Mouse (Mus musculus) MEL-GATA-1-ER (cell line): Measurements from ENCODE around the gene Erich2.

Experiments
- DNase-seq: peaks from one replicate; pipeline ENCODE4 v3.0.0-alpha.2; 2012; ENCODE audit warnings: low read depth; ENCODE audit errors: extremely low read depth

Erich2 gene

GRCm38 (mm10) chr2:70562611-70562980 lies 54.0 kb downstream of the Erich2 start:
- no peak for DNase-seq

GRCm38 (mm10) chr2:70562981-70563671 lies 54.5 kb downstream of the Erich2 start:
- DNase-seq = no peak

- DNase-seq = no peak
Measured at GRCm38 (mm10) chr2:70563721-70564645, 55.4 kb downstream of the Erich2 start.

- no peak for DNase-seq
Measured at GRCm38 (mm10) chr2:70564646-70565315, 56.2 kb downstream of the Erich2 start.

GRCm38 (mm10) chr2:70565651-70566602 lies 57.3 kb downstream of the Erich2 start:
- DNase-seq = no peak

DNA sequence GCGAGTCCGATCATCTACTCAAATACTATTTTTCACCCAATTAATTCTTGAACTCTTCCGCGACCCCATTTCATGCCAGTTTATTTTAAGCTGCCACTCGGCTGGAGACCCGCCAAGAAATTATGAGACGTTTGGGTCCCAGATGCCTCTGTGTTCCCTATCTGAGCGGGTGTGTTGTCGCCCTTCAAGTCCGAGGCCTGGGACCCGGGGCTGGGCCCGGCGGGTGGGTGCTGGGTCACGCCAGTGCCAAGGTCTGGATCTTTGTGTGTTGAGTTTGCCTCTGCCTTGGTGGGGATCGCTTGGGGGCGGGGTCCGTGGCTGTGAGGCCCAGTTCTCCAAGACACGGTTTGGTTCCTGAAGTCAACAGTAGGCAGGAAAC lies 58.0 kb downstream of the Erich2 start:
- DNase-seq = no peak

- no peak for DNase-seq
Measured at GRCm38 (mm10) chr2:70567071-70567681, 58.6 kb downstream of the Erich2 start.

- DNase-seq = no peak
Measured at GRCm38 (mm10) chr2:70567682-70568077, 59.1 kb downstream of the Erich2 start.

DNA sequence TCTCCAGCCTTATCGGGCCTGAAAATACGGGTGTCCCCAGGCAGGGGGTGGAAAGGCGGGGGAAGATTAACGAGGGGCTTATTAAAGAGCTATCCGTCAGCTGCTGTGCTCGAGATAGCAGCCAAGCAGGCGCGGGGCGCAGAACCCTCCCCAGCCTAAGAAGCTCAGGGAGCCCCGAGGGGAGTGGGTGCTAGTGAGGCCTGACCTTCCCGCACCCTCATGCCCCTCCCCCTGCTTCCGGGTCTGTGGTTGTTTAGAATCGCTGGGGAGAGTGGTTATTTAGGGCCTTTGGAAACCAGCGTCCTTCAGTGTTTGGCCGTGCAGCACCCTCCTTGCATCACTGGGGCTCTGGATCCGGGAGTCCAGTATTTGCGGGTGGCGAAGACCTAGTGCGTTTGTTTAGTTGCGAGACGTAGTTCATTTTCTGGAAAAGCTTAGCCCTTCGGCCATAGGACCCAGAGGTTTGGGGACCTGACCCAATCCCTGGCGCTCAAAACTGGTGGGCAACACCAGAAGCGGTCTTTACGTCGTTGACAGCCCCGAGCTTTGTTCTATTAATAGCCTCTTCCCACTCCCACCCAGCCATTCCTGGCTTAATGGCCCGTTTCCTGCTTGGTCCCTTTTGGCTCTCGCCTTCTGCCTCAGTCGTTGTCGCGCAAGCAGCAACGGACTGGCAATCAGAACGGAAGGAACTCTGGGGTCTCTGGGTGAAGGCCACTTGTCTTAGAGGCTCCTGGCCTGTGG lies 59.8 kb downstream of the Erich2 start:
- no peak for DNase-seq

DNA sequence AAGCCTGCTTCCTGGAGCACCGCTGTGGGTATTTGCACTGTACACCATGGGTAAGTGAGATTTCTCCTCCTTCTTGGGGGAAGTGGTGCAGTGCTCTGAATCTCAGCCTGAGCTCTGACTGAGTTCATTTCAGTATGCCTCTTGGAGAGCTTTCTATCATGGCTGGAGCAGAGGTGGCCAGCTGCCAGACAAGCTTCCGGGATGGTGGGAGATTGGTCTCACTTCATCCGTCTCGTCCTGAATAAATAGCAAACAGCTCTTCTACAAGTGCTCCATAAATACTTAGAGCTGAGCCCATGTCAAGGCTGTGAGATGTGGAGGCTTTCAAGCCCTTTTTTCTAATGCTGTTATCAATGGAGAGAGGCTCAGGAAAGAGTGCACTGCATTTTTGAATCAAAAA lies 63.1 kb downstream of the Erich2 start:
- DNase-seq = no peak

- DNase-seq = no peak
Measured at GRCm38 (mm10) chr2:70572251-70572650, 63.6 kb downstream of the Erich2 start.

GRCm38 (mm10) chr2:70573544-70574210 lies 65.1 kb downstream of the Erich2 start:
- no peak for DNase-seq

GRCm38 (mm10) chr2:70588200-70588599 lies 79.6 kb downstream of the Erich2 start:
- DNase-seq = no peak
